Mouse (Mus musculus): Measurements from ENCODE around the gene Utf1. TPM values are rescaled to one million over a fixed set of nuclear protein-coding genes. Genes with fewer than 3 reads are reported as not detected.
A peak's percentile ranks its signal among the peaks of the same experiment; 100 is the strongest.

Utf1 gene
- total RNA-seq, 2 experiments from 2014 or later, result not detected

GRCm38 (mm10) chr7:139940476-139941209 lies 2.9 kb upstream of the Utf1 start:
- TF ChIP-seq CTCF (IDR thresholded peaks at IDR 0.05), result no peak
- no peak overlapping the region for H3K4me3 ChIP-seq
- no peak overlapping the region for H3K27ac ChIP-seq
- no peak for DNase-seq (ENCODE audit: extremely low spot score in 1 of 2, low spot score in 2 of 2)
- intact Hi-C loops (cut with DNase I), result no loop called here

DNA sequence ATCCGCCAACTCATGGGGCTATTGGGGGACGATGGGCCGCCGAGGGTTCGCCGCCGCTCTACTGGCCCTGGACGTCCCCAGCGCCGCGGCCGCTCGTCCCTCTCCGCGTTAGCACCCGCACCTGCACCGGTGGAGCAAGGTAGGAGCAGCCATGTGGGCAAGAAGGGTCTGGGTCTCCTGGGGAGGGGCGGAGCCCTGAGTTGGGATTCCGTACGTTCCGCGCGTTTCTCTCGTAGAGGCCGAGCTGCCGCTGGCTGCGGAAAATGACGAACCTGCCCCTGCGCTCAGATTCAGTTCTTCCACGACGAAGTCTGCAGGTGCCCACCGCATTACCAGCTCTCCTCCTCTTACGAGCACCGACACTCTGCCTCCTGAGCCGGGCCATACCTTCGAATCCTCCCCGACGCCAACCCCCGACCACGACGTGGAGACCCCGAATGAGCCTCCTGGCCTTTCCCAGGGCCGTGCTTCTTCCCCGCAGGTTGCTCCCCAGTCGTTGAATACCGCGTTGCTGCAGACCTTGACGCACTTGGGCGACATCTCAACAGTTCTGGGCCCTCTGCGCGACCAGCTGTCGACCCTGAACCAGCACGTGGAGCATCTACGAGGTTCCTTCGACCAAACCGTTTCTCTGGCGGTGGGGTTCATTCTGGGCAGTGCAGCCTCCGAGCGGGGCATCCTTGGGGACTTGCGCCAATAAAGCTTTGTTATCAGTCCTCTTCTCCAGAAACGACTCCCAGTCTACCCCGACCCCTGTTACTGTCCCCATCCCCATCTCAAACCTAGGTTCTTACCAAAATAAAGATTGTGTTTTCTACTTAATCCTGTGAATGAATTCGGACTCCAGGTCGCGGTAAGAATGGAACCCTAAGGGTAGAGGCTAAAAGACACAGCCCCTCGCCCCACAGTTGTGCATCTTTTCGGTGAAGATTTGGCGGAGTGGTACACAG lies 977 bp downstream of the Utf1 start:
- TF ChIP-seq CTCF (IDR thresholded peaks at IDR 0.05), result no peak
- intact Hi-C loops (cut with DNase I), result no loop called here
- Histone ChIP-seq H3K27ac (no peak overlapping the region), H3K4me3 (peak overlapping the region; percentile 13; the same call in 1 of the 2 replicates)
- DNase-seq (ENCODE audit: extremely low spot score in 1 of 2, low spot score in 2 of 2), result no peak

DNA sequence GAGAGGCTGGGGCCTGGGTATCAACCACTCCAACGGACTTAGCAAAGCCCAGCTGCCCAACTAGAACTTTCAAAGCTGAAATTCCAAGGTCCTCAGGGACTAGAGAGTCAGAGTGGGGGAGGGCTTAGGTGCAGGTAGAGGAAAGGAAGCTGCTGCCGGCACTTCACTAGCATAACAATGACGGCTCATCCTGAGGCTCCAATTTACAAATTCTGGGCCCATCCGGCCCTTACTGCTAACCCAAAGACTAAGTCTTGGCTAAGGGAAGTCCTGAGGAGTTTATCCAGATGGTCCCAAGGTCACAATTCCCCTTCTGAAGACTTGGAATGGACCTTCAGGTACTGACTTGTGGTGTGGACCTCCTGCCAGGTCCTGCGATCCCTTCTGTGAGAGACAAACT lies 1.9 kb downstream of the Utf1 start:
- intact Hi-C loops (cut with DNase I), result no loop called here
- TF ChIP-seq CTCF (IDR thresholded peaks at IDR 0.05), result no peak

GRCm38 (mm10) chr7:139946032-139946431 lies 2.4 kb downstream of the Utf1 start:
- no peak overlapping the region for H3K27ac ChIP-seq
- no peak for TF ChIP-seq CTCF (IDR thresholded peaks at IDR 0.05)
- intact Hi-C loops (cut with DNase I), result no loop called here
- DNase-seq (ENCODE audit: extremely low spot score in 1 of 2, low spot score in 2 of 2), result no peak
- H3K4me3 ChIP-seq, result no peak overlapping the region

More for the DNA sequence above, 1.9 kb downstream of the Utf1 start:
- Histone ChIP-seq H3K27ac (no peak overlapping the region), H3K4me3 (no peak overlapping the region)
- no peak for DNase-seq (ENCODE audit: extremely low spot score in 1 of 2, low spot score in 2 of 2)

DNA sequence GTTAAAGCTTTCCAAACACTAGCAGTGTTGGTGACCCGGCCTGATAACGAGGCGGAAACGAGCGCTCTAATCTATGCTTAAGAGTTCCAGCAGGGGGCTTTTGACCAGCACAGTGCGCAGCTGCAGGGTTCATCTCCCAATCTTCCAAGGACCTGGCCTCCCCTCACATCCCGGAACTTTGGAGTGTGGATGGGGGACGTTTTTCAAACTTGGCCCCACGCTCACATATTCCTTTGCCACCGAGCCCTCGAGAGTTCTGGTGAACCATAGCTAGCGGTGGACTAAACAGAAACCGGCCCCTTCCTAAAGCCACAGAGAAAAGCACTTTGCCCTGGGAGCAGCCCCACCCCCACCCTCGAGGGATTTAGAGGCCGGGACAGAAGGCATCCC lies 6.3 kb downstream of the Utf1 start:
- no peak overlapping the region for H3K27ac ChIP-seq
- intact Hi-C loops (cut with DNase I), result no loop called here
- no peak for DNase-seq (ENCODE audit: extremely low spot score in 1 of 2, low spot score in 2 of 2)
- H3K4me3 ChIP-seq, result 0 out of 2 replicates have a peak overlapping the region, but pooled peaks have one; percentile 20
- TF ChIP-seq CTCF (IDR thresholded peaks at IDR 0.05), result peak; percentile 29

DNA sequence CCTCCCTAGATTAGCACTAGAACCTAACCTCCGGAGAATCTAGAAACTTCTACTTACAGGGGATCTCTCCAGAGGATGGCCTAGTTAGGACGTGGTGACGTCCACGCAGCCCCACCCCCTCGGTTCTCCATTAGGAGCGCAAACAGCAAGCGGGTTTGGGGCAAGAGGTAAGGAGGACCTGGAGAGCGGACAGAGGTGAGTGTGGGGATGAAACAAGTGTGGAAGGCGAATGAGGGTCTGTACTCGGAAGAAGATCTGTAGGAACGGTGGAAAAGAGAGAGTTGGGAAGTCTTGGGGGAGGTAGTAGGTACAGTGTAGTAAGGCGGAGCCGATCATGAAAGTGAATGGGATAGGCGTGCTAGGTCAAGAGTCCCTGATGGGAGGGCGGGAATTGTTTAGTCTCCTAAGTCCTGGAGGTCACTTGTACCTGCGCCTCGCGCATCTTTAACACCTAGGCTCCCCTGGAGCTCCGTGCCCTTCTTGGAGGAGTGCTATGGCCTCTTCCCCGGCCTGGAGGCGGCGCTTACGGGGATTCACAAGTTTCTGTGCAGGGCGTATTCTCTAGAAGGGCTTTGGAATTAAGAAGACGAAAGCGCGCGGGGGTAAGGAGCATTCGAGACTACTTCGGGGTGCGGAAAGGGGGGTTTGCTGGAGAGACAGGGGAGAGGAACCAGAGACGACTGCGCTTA lies 6.8 kb downstream of the Utf1 start:
- no peak for TF ChIP-seq CTCF (IDR thresholded peaks at IDR 0.05)
- Histone ChIP-seq H3K27ac (no peak overlapping the region), H3K4me3 (peak overlapping the region; percentile 46)
- DNase-seq (ENCODE audit: extremely low spot score in 1 of 2, low spot score in 2 of 2), result no peak
- intact Hi-C loops (cut with DNase I), result no loop called here

GRCm38 (mm10) chr7:139951079-139951478 lies 7.5 kb downstream of the Utf1 start:
- no peak overlapping the region for H3K27ac ChIP-seq
- H3K4me3 ChIP-seq, result peak overlapping the region; percentile 46
- DNase-seq (ENCODE audit: extremely low spot score in 1 of 2, low spot score in 2 of 2), result no peak
- intact Hi-C loops (cut with DNase I), result no loop called here
- TF ChIP-seq CTCF (IDR thresholded peaks at IDR 0.05), result no peak

DNA sequence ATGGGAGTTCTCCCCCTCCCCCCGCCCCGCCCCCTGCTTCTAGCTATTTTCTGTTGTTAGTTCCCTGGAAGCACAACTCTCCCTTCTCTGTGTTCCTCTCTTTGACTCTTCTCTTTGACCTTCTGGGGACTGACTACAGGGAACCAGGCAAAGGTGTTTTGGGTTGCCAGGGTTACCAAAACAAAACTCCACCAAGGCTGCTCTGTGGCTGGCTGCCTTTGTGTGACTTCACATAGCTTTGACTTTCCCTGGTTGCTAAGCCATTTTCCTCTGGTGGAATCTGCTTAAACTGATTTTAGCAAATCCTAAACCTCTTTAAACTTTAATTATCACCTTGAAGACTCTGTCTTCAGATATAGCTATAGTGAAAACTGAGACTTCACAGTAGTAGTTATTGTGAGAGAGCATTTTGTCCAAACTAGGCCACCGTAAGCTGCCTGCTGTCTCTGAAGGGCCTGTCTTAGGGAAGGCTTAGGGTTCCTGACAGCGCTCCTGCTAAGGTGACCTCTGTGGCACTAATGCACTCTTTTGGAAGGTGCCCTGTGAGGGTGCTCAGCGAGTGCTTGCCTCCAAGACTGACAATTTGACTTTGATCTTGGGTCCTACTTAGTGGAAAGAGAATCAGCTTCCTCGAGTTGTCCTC lies 8.5 kb downstream of the Utf1 start:
- intact Hi-C loops (cut with DNase I), result no loop called here
- DNase-seq (ENCODE audit: extremely low spot score in 1 of 2, low spot score in 2 of 2), result no peak
- TF ChIP-seq CTCF (IDR thresholded peaks at IDR 0.05), result no peak
- no peak overlapping the region for H3K27ac ChIP-seq
- H3K4me3 ChIP-seq, result no peak overlapping the region

- TF ChIP-seq CTCF (IDR thresholded peaks at IDR 0.05), result no peak
- H3K4me3 ChIP-seq, result no peak overlapping the region
- no peak for DNase-seq (ENCODE audit: extremely low spot score in 1 of 2, low spot score in 2 of 2)
- intact Hi-C loops (cut with DNase I), result no loop called here
- no peak overlapping the region for H3K27ac ChIP-seq
These were observed 11.9 kb downstream of the Utf1 start for GRCm38 (mm10) chr7:139955505-139955904.

- no peak overlapping the region for H3K4me3 ChIP-seq
- no peak overlapping the region for H3K27ac ChIP-seq
- intact Hi-C loops (cut with DNase I), result no loop called here
- DNase-seq (ENCODE audit: extremely low spot score in 1 of 2, low spot score in 2 of 2), result no peak
- no peak for TF ChIP-seq CTCF (IDR thresholded peaks at IDR 0.05)
These were observed 13.1 kb downstream of the Utf1 start for GRCm38 (mm10) chr7:139956658-139957057.

GRCm38 (mm10) chr7:139957437-139957836 lies 13.8 kb downstream of the Utf1 start:
- no peak overlapping the region for H3K27ac ChIP-seq
- H3K4me3 ChIP-seq, result no peak overlapping the region
- intact Hi-C loops (cut with DNase I), result no loop called here
- no peak for DNase-seq (ENCODE audit: extremely low spot score in 1 of 2, low spot score in 2 of 2)
- no peak for TF ChIP-seq CTCF (IDR thresholded peaks at IDR 0.05)

Measured in left cerebral cortex, adult 2 months (tissue).